Mouse (Mus musculus) lung, postnatal 0 days (tissue): ENCODE measurements at regions not wholly inside any gene's neighbourhood (a gene's known extent, or its start where the extent isn't known, plus 50 kb on each side); places are given as distances from the start of the nearest gene placed in this dataset.

Source experiments
- CTCF ChIP-seq: IDR thresholded peaks from 2 replicates; pipeline ENCODE4 v1.5.1; 2016; ENCODE audit warnings: antibody characterized with exemption, mild to moderate bottlenecking
- EP300 ChIP-seq: IDR thresholded peaks from 2 replicates; pipeline ENCODE4 v1.6.1; 2016; ENCODE audit warnings: antibody characterized with exemption, mild to moderate bottlenecking, control low read depth

- TF ChIP-seq CTCF (no peak), EP300 (no peak)
Measured at GRCm38 (mm10) chr10:83926990-83927389, 204.3 kb downstream of the 1500009L16Rik start.
